Mouse (Mus musculus) liver, adult 2 months (tissue): ENCODE data around the gene Gm21761. TPM values are rescaled to one million over a fixed set of nuclear protein-coding genes. Genes with fewer than 3 reads are reported as not detected.
"Not testable (repeated sequence)": the region's sequence is repeated elsewhere in the genome, so short reads cannot be mapped to it uniquely, and the experiment has no call there.

ENCODE experiments used
- DNase-seq: peaks from one replicate; pipeline ENCODE4 v3.0.0-alpha.2; 2011; ENCODE audit warnings: low read depth, low spot score; ENCODE audit errors: extremely low read depth
- H3K27ac ChIP-seq: fragments of 200-500 bp; replicated peaks from 2 replicates; pipeline ENCODE4 v1.5.1; 2012; ENCODE audit warnings: low read depth, mild to moderate bottlenecking, control low read depth, inconsistent platforms, low read length; ENCODE audit not compliant: insufficient read depth
- H3K27me3 ChIP-seq: fragments of 200-500 bp; 2 replicates; pipeline ENCODE4 v1.6.1; 2012; ENCODE audit warnings: mild to moderate bottlenecking, moderate library complexity, low read length, inconsistent platforms; ENCODE audit not compliant: control insufficient read depth, insufficient read depth
- H3K36me3 ChIP-seq: fragments of 200-500 bp; 2 replicates; pipeline ENCODE4 v1.6.1; 2012; ENCODE audit warnings: low read length, inconsistent platforms; ENCODE audit not compliant: control insufficient read depth, insufficient read depth
- H3K4me1 ChIP-seq: fragments of 200-500 bp; 2 replicates; pipeline ENCODE4 v1.6.1; 2011; ENCODE audit warnings: low read length; ENCODE audit not compliant: control insufficient read depth, insufficient read depth
- H3K4me3 ChIP-seq: fragments of 200-500 bp; 2 replicates; pipeline ENCODE4 v1.5.1; 2011; ENCODE audit warnings: low read depth, mild to moderate bottlenecking, control low read depth, low read length, moderate library complexity; ENCODE audit not compliant: insufficient read depth
- H3K79me2 ChIP-seq: fragments of 200-500 bp; 2 replicates; pipeline ENCODE4 v1.6.1; 2012; ENCODE audit warnings: inconsistent platforms, mild to moderate bottlenecking, low read length, moderate library complexity; ENCODE audit not compliant: control insufficient read depth, insufficient read depth
- H3K9ac ChIP-seq: fragments of 200-500 bp; 2 replicates; pipeline ENCODE4 v1.6.1; 2012; ENCODE audit warnings: low read depth, mild to moderate bottlenecking, control low read depth, inconsistent platforms, low read length
- WGBS: fragments of 180-500 bp; shearing (Covaris S2); methylation state at CpG from one replicate; pipeline ENCODE4 v1.1.7; 2018; 5-methylcytosine and 5-hydroxymethylcytosine counted together
- polyA plus RNA-seq: library from polyadenylated mRNA; depleted of rRNA; stranded (reverse); fragments of >200 nt; gene quantifications from 2 replicates; pipeline ENCODE4 v1.2.3, GENCODE M21; 2012; rRNA removed
- total RNA-seq: library from RNA; depleted of rRNA; stranded (reverse); fragments of >200 nt; gene quantifications from 2 replicates; pipeline ENCODE4 v1.2.3, GENCODE M21; 2014; rRNA removed

Gm21761 gene
- not detected in 2 replicates for total RNA-seq
- polyA plus RNA-seq = not detected in 2 replicates

DNA sequence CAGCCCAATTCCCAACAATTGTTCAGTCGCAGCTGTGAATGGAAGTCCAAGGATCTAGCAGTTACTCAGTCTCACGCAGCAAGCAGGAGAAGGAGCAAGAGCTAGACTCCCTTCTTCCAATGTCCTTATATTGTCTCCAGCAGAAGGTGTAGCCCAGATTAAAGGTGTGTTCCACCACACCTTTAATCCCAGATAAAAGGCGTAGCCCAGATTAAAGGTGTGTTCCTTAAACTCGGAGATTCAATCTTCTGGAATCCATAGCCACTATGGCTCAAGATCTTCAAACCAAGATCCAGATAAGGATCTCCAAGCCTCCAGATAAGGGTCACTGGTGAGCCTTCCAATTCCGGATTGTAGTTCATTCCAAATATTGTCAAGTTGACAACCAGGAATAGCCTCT lies at the start of gene Gm21761:
Gm21761 (minus strand) TSS at position 101 of the 400 bp plus-strand sequence.
- H3K79me2 ChIP-seq, H3K4me3 ChIP-seq, DNase-seq, H3K9ac ChIP-seq, H3K27ac ChIP-seq, H3K27me3 ChIP-seq, H3K36me3 ChIP-seq, H3K4me1 ChIP-seq: not testable (repeated sequence)
- WGBS = 100% methylated on average over 2 of the region's 5 CpGs

DNA sequence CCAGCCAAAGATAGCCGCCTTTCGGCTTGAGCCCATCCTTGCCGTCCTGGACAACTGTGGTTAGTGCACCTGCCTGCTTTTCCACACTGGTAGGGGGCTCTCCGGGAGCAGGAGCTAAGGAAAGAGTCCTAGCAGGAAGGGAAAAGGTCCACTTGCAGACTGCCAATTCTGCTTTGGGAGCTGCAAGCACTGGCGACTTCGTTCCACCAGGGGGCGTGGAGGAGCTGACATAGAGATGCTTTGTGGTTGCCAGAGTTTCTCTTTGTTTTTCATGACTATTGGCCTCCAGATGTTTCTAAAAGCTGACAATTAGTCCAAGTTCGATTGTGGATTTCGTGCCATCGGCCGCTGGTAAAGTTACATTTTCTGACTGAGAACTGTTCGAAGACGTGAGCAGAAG lies 40.1 kb upstream of the Gm21761 start:
- H3K4me3 ChIP-seq, H3K4me1 ChIP-seq, H3K79me2 ChIP-seq, DNase-seq, H3K36me3 ChIP-seq, H3K27me3 ChIP-seq, H3K27ac ChIP-seq, H3K9ac ChIP-seq: not testable (repeated sequence)
- no CpG with 5 or more reads among the region's 13 CpGs for WGBS

DNA sequence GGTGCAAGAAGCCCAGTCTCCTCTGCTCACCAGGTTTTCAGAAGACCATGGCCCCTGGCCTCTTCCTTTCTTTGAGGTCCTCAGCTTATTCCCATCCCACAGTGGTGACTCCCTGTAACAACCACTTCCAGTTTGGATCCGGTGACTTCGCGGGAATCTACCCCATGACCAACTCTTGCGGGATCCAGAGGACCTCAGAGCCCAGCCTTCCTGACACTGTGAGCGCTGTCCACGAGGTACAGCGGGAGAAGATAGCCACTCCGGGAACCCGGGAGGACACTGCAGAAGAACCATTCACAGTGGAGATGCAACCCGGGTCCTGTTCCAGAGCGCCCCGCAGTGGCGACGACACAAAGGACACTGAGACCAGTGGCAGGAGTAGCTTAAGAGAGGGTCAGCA lies 39.1 kb upstream of the Gm21761 start:
- not testable (repeated sequence) for DNase-seq, H3K9ac ChIP-seq, H3K36me3 ChIP-seq, H3K4me3 ChIP-seq, H3K4me1 ChIP-seq, H3K79me2 ChIP-seq, H3K27me3 ChIP-seq, H3K27ac ChIP-seq
- WGBS = no CpG with 5 or more reads among the region's 14 CpGs

GRCm38 (mm10) chr13:119965968-119966367 lies 36.9 kb upstream of the Gm21761 start:
- peak; percentile 8 for DNase-seq
- not testable (repeated sequence) for H3K27ac ChIP-seq, H3K9ac ChIP-seq, H3K79me2 ChIP-seq, H3K4me3 ChIP-seq, H3K36me3 ChIP-seq, H3K4me1 ChIP-seq, H3K27me3 ChIP-seq
- under 1% methylated on average over 21 of the region's 22 CpGs for WGBS

- H3K4me3 ChIP-seq, DNase-seq, H3K4me1 ChIP-seq, H3K79me2 ChIP-seq, H3K27ac ChIP-seq, H3K27me3 ChIP-seq, H3K9ac ChIP-seq, H3K36me3 ChIP-seq: not testable (repeated sequence)
- WGBS = 1% methylated on average over 17 of the region's 34 CpGs
Measured at GRCm38 (mm10) chr13:119965302-119965952, 36.4 kb upstream of the Gm21761 start.

DNA sequence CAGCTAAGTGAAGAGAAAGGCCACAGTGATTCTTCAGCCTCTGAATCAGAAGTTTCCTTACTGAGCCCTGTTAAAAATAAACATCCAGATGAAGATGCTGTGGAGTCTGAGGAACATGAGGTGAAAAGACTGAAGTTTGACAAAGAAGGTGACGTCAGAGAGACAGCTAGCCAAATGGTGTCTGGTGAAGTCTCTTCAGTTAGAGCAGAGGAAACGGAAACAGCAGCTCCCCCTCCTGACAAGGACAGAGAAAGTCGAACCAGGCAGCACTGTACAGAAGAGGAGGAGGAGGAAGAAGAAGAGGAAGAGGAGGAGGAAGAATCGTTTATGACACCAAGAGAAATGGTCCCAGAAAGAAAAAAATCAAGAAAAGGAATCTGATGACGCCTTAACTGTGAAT lies 33.8 kb upstream of the Gm21761 start:
- not testable (repeated sequence) for H3K79me2 ChIP-seq, H3K36me3 ChIP-seq, H3K27me3 ChIP-seq, H3K27ac ChIP-seq, H3K9ac ChIP-seq, H3K4me1 ChIP-seq, DNase-seq, H3K4me3 ChIP-seq
- WGBS = no CpG with 5 or more reads among the region's 5 CpGs

DNA sequence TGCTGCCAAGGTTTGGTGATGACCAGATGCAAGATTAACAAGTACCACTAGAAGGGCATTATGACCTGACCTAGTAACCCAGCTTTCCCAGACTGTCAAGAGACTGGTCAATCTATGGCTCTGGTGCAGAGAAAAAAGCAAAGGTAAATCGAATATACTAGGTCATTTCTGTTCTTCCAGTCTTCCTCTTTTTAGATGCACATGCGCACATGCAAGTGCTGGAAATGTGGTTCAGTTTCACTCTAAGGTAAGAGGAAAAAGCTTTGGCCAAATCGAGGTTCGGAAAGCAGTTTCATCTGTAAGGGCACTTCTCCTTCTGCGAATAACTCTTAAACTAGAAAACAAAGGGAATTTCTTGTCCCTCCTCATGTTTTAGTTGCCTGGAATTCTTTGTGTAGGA lies 26.5 kb upstream of the Gm21761 start:
- not testable (repeated sequence) for H3K27me3 ChIP-seq, H3K27ac ChIP-seq, DNase-seq, H3K9ac ChIP-seq, H3K79me2 ChIP-seq, H3K4me3 ChIP-seq, H3K4me1 ChIP-seq, H3K36me3 ChIP-seq
- no CpG with 5 or more reads among the region's 5 CpGs for WGBS

DNA sequence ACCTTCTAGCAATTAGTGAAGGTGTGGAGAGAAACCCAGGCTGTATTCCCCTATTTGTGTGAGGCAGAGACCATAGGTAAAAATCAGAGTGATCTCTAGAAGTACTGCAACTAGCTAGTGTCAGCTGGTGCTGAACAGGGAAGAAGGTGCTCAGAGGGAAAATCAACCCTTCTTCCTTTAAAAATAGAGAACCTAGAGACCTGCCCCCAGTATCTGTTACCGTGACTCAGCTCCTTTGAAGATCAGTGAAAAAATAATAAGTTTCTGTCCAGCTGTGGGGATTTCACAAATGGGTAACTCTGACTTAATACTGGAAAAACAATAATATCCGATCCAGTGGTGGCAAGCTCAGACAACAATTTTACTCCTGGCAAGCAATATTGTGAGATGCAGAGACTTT lies 26.0 kb upstream of the Gm21761 start:
- not testable (repeated sequence) for H3K27ac ChIP-seq, H3K79me2 ChIP-seq, H3K27me3 ChIP-seq, H3K9ac ChIP-seq, H3K4me3 ChIP-seq, H3K4me1 ChIP-seq, DNase-seq, H3K36me3 ChIP-seq
- WGBS = 77% methylated on average over 2 of the region's 2 CpGs

GRCm38 (mm10) chr13:119950706-119951105 lies 21.6 kb upstream of the Gm21761 start, which contains the start of gene B020031M17Rik:
Gene B020031M17Rik (minus strand): TSS chr13:119950806.
- not testable (repeated sequence) for H3K27ac ChIP-seq, H3K4me3 ChIP-seq
- WGBS = 78% methylated on average over 4 of the region's 6 CpGs

More at GRCm38 (mm10) chr13:119950706-119951105, 21.6 kb upstream of the Gm21761 start, which contains the start of gene B020031M17Rik:
- not testable (repeated sequence) for H3K27me3 ChIP-seq, H3K4me1 ChIP-seq, H3K79me2 ChIP-seq, DNase-seq, H3K9ac ChIP-seq, H3K36me3 ChIP-seq
